Mouse (Mus musculus): ENCODE measurements at regions not wholly inside any gene's neighbourhood (a gene's known extent, or its start where the extent isn't known, plus 50 kb on each side); places are given as distances from the start of the nearest gene placed in this dataset.

DNA sequence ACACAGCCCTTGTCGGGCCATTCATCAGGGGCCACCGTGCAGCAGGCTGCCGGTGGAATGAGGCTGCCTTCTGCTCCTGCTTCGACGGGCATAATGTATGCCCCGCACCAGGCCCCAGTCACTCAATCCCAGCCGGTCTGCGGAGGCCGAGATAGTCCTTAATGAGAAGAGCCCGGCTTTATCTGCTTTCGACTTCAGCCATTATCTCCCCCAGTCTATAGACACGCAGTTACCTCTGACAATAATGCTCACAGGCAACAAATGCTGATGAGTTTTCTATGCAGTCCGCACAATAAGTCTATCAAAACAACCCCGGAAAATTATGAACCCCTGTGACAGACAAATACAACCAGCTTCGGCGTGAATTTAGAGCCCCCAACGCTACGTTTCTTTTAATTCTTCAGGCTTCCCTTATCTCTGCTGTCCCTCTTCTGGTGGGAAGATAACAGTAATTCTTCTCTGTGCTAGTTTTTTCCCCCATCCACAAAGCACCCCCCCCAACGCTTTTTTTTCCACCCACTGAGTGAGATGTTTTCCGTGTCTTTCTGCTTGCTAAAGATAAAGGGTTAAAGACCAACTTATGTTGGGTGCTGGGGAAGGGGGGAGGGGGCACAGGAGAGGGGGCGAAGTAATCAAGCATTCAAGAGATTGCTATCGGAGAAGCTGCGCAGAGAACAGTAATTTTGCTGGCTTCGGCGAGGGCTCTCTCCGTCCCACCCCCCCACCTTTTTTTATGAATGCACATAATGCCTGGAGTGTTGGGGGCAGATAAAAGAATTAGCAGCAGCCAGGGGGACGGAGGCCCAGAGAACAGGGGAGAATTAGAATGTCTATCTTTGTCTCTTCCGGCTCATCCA is 117.8 kb downstream of the Mrm1 start:
- H3K27ac ChIP-seq (replicated peaks) = peak overlapping the region; percentile 76
- H3K4me3 ChIP-seq = no peak overlapping the region
- H3K9ac ChIP-seq (replicated peaks) = 0 out of 2 replicates have a peak overlapping the region, but pooled peaks have one; percentile 24
- peak; percentile 77 for ATAC-seq (ENCODE audit: low FRiP score, low read depth)
- H3K27me3 ChIP-seq = peaks cover 84% of the 10 kb centered on the region
- H3K4me1 ChIP-seq = peaks cover 33% of the 10 kb centered on the region
- H3K4me2 ChIP-seq (replicated peaks) = peak overlapping the region; percentile 39
- no peaks in the 10 kb centered on the region for H3K36me3 ChIP-seq
- H3K9me3 ChIP-seq = no peaks in the 10 kb centered on the region
- 3% methylated on average over 28 of the region's 28 CpGs for WGBS

DNA sequence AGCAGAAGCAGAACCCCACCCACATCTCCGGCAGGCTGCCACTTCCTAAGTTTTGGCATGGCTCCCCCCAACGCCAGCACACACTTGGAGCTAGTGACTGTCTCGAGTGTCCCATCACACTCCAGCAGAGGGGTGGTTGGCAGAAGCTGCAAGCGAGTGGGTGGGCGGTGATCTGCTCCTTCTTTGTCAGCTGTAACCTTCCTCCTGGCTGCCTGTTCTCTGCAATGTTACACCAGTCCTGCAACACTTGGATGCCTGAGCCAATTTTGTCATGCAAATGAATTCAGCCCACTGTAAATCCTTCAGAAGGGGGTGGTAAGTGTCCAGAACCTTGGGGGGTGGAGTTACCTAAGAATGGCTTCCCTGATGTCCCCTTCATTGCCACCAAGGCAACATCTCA is 121.8 kb downstream of the Mrm1 start:
- Histone ChIP-seq H3K4me2 (replicated peaks) (no peak overlapping the region), H3K27me3 (peaks cover 81% of the 10 kb centered on the region), H3K4me3 (no peak overlapping the region), H3K9ac (replicated peaks) (no peak overlapping the region), H3K4me1 (peaks cover 32% of the 10 kb centered on the region), H3K36me3 (no peaks in the 10 kb centered on the region), H3K27ac (replicated peaks) (0 out of 2 replicates have a peak overlapping the region, but pooled peaks have one; percentile 25), H3K9me3 (no peaks in the 10 kb centered on the region)
- ATAC-seq (ENCODE audit: low FRiP score, low read depth) = no peak
- WGBS = 66% methylated on average over 5 of the region's 5 CpGs

DNA sequence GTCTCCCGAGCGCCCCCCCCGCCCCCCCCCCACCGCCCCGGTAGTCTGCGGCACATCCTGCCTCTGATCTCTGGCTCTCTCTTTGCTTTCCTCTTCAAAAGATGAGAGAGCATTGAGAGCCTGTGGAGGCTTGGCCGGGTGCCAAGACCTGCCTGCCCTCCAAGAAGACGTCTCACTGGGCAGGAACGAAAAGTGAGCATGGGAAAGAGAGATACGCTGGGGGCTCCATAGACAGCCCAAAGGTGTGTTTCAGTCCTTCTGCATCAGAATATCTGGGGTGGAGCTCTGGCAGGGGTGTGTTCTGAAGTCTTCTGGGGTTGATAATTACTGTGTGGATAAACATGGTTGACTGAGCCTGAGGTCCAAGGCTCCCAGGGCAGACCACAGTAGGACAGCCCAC is 126.7 kb downstream of the Mrm1 start:
- H3K4me1 ChIP-seq = peaks cover 37% of the 10 kb centered on the region
- WGBS = 16% methylated on average over 8 of the region's 10 CpGs
- no peak overlapping the region for H3K4me3 ChIP-seq
- no peak overlapping the region for H3K9ac ChIP-seq (replicated peaks)
- no peaks in the 10 kb centered on the region for H3K9me3 ChIP-seq
- H3K27me3 ChIP-seq = peaks cover 65% of the 10 kb centered on the region
- H3K27ac ChIP-seq (replicated peaks) = no peak overlapping the region
- ATAC-seq (ENCODE audit: low FRiP score, low read depth) = no peak
- no peaks in the 10 kb centered on the region for H3K36me3 ChIP-seq
- no peak overlapping the region for H3K4me2 ChIP-seq (replicated peaks)

DNA sequence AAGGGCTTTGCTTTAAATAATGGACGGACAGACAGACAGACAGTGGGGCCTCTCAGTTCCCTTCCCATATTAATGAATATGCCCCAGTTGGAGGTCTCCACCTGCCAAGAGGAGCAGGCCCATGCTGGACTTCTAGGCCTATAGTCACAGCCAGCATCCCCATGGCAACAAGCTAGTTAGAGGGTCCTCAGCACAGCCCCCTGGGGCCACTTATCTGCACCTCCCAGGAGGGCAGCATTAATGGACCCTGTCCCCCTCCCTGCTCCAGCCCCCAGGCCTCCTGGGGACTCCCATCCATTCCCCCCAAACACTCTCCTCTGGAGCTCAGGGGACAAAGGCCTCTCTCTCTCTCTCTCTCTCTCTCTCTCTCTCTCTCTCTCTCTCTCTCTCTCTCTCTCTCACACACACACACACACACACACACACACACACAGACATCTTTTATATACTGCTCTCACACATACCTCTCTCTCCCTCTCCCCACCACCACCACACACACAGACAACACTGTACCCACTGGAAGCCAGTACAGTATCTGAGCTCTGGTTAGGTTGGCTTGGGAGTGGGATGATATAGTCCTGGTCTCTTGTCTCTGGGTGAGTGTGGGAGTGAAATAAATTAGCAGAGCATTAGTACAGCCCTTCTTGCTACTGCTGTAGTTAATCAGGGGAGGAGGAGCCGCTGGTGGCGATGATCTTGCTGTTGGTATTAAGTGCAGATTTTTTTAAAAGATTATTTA is 127.7 kb downstream of the Mrm1 start:
- Histone ChIP-seq H3K36me3 (no peaks in the 10 kb centered on the region), H3K4me1 (peaks cover 33% of the 10 kb centered on the region), H3K4me3 (no peak overlapping the region), H3K9ac (replicated peaks) (no peak overlapping the region), H3K9me3 (no peaks in the 10 kb centered on the region), H3K27ac (replicated peaks) (0 out of 2 replicates have a peak overlapping the region, but pooled peaks have one; percentile 40), H3K27me3 (peaks cover 55% of the 10 kb centered on the region), H3K4me2 (replicated peaks) (no peak overlapping the region)
- ATAC-seq (ENCODE audit: low FRiP score, low read depth) = no peak
- 48% methylated on average over 3 of the region's 3 CpGs for WGBS

GRCm38 (mm10) chr11:84686473-84686872 is 132.8 kb downstream of the Mrm1 start:
- ATAC-seq (ENCODE audit: low FRiP score, low read depth) = no peak
- no peak overlapping the region for H3K4me3 ChIP-seq
- no peak overlapping the region for H3K9ac ChIP-seq (replicated peaks)
- H3K4me1 ChIP-seq = peaks cover 20% of the 10 kb centered on the region
- no peak overlapping the region for H3K4me2 ChIP-seq (replicated peaks)
- H3K9me3 ChIP-seq = no peaks in the 10 kb centered on the region
- no peaks in the 10 kb centered on the region for H3K36me3 ChIP-seq
- H3K27ac ChIP-seq (replicated peaks) = no peak overlapping the region
- WGBS = 82% methylated on average over 9 of the region's 9 CpGs
- peaks cover 56% of the 10 kb centered on the region for H3K27me3 ChIP-seq

DNA sequence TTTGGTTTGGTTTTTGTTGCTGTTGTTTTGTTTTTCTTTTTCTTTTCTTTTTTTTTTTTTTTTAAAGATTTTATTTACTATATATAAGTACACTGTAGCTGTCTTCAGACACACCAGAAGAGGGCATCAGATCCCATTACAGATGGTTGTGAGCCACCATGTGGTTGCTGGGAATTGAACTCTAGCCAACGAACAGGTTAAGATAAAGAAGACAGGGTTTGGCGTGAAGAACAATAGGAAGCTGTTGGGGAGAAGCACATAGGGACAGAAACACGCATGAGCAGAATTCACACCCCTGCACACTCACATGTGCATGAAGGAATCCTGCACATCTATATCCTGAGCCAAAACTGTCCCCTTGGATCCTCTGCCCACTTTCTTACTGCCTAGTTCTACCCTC is 135.0 kb downstream of the Mrm1 start:
- H3K27me3 ChIP-seq = peaks cover 61% of the 10 kb centered on the region
- no peak overlapping the region for H3K9ac ChIP-seq (replicated peaks)
- WGBS = 79% methylated on average over 3 of the region's 3 CpGs
- H3K4me2 ChIP-seq (replicated peaks) = no peak overlapping the region
- H3K27ac ChIP-seq (replicated peaks) = no peak overlapping the region
- no peaks in the 10 kb centered on the region for H3K36me3 ChIP-seq
- no peak for ATAC-seq (ENCODE audit: low FRiP score, low read depth)
- no peak overlapping the region for H3K4me3 ChIP-seq
- H3K4me1 ChIP-seq = 0 out of 2 replicates have a peak, but pooled peaks cover 2% of the 10 kb centered on the region
- no peaks in the 10 kb centered on the region for H3K9me3 ChIP-seq

GRCm38 (mm10) chr11:84682931-84683330 is 136.4 kb downstream of the Mrm1 start:
- no peak for ATAC-seq (ENCODE audit: low FRiP score, low read depth)
- WGBS = 67% methylated on average over 13 of the region's 13 CpGs

GRCm38 (mm10) chr11:84676377-84677078 is 142.8 kb downstream of the Mrm1 start:
- Histone ChIP-seq H3K9ac (replicated peaks) (no peak overlapping the region), H3K4me1 (peaks cover 12% of the 10 kb centered on the region), H3K36me3 (no peaks in the 10 kb centered on the region), H3K4me3 (no peak overlapping the region), H3K27me3 (peaks cover 94% of the 10 kb centered on the region), H3K4me2 (replicated peaks) (peak overlapping the region; percentile 14), H3K27ac (replicated peaks) (peak overlapping the region; percentile 58), H3K9me3 (no peaks in the 10 kb centered on the region)
- 4% methylated on average over 18 of the region's 18 CpGs for WGBS
- ATAC-seq (ENCODE audit: low FRiP score, low read depth) = peak; percentile 90

More at GRCm38 (mm10) chr11:84682931-84683330, 136.4 kb downstream of the Mrm1 start:
- Histone ChIP-seq H3K4me2 (replicated peaks) (no peak overlapping the region), H3K36me3 (no peaks in the 10 kb centered on the region), H3K9ac (replicated peaks) (no peak overlapping the region), H3K27me3 (peaks cover 74% of the 10 kb centered on the region), H3K4me3 (no peak overlapping the region), H3K9me3 (no peaks in the 10 kb centered on the region), H3K27ac (replicated peaks) (peak overlapping the region; percentile 26; the same call in 1 of the 2 replicates), H3K4me1 (0 out of 2 replicates have a peak, but pooled peaks cover 2% of the 10 kb centered on the region)

GRCm38 (mm10) chr11:84672841-84673473 is 146.4 kb downstream of the Mrm1 start:
- ATAC-seq (ENCODE audit: low FRiP score, low read depth) = no peak
- Histone ChIP-seq H3K4me3 (no peak overlapping the region), H3K4me2 (replicated peaks) (no peak overlapping the region), H3K27me3 (peaks cover 92% of the 10 kb centered on the region), H3K27ac (replicated peaks) (no peak overlapping the region), H3K4me1 (peaks cover 12% of the 10 kb centered on the region), H3K9me3 (no peaks in the 10 kb centered on the region), H3K36me3 (no peaks in the 10 kb centered on the region), H3K9ac (replicated peaks) (no peak overlapping the region)
- WGBS = 56% methylated on average over 18 of the region's 18 CpGs

- Histone ChIP-seq H3K4me1 (peaks cover 3% of the 10 kb centered on the region), H3K27ac (replicated peaks) (no peak overlapping the region), H3K9ac (replicated peaks) (no peak overlapping the region), H3K4me3 (no peak overlapping the region), H3K27me3 (peaks cover 87% of the 10 kb centered on the region), H3K9me3 (no peaks in the 10 kb centered on the region), H3K36me3 (no peaks in the 10 kb centered on the region), H3K4me2 (replicated peaks) (no peak overlapping the region)
- 82% methylated on average over 6 of the region's 6 CpGs for WGBS
- no peak for ATAC-seq (ENCODE audit: low FRiP score, low read depth)
These were observed 146.2 kb upstream of the Lhx1 start for GRCm38 (mm10) chr11:84671585-84671984.

DNA sequence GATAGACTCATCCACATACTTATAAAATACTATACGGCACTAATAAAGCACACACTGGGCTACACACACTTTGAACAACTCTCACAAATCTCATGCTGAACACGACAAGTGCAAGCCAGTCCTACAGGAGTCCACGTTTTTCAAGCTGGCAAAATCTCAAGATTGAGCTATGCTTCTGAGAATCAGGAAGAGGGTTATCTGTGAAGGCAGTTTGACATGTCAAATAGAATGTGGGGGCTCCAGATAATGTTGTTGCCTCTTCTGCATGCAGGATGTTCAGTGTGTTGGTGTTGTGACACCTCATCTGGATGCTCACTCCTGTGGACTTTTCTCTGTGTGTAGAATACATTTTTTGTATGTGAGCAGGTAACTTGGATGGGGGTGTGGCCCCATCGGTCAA is 142.4 kb upstream of the Lhx1 start:
- no peak overlapping the region for H3K9ac ChIP-seq (replicated peaks)
- 77% methylated on average over 4 of the region's 4 CpGs for WGBS
- H3K36me3 ChIP-seq = no peaks in the 10 kb centered on the region
- no peaks in the 10 kb centered on the region for H3K9me3 ChIP-seq
- H3K27ac ChIP-seq (replicated peaks) = no peak overlapping the region
- H3K4me1 ChIP-seq = no peaks in the 10 kb centered on the region
- no peak overlapping the region for H3K4me3 ChIP-seq
- peaks cover 76% of the 10 kb centered on the region for H3K27me3 ChIP-seq
- no peak overlapping the region for H3K4me2 ChIP-seq (replicated peaks)
- ATAC-seq (ENCODE audit: low FRiP score, low read depth) = no peak
